Mouse (Mus musculus) embryonic facial prominence, embryonic 15.5 days (tissue): ENCODE data around the gene Far1. TPM values are rescaled to one million over a fixed set of nuclear protein-coding genes. Genes with fewer than 3 reads are reported as not detected.

Source experiments
- ATAC-seq: fragments of 200-750 bp; cut with Nextera tagmentation; 2 replicates; pipeline ENCODE4 v1.8.0; 2017; ENCODE audit warnings: low read depth, moderate TSS enrichment; ENCODE audit not compliant: insufficient number of reproducible peaks, low FRiP score, low TSS enrichment
- H3K27ac ChIP-seq: fragments of 300-500 bp; sonication (generic); replicated peaks from 2 replicates; pipeline ENCODE4 v1.5.1; 2015; ENCODE audit warnings: mild to moderate bottlenecking, inconsistent platforms
- H3K27me3 ChIP-seq: fragments of 300-500 bp; sonication (generic); 2 replicates; pipeline ENCODE4 v1.6.1; 2015; ENCODE audit warnings: inconsistent platforms
- H3K36me3 ChIP-seq: fragments of 300-500 bp; sonication (generic); 2 replicates; pipeline ENCODE4 v1.6.1; 2015; ENCODE audit warnings: mild to moderate bottlenecking, inconsistent platforms
- H3K4me1 ChIP-seq: fragments of 300-500 bp; sonication (generic); 2 replicates; pipeline ENCODE4 v1.6.1; 2015; ENCODE audit warnings: inconsistent platforms
- H3K4me2 ChIP-seq: fragments of 300-500 bp; sonication (generic); replicated peaks from 2 replicates; pipeline ENCODE4 v1.6.1; 2015; ENCODE audit warnings: mild to moderate bottlenecking, inconsistent platforms
- H3K4me3 ChIP-seq: fragments of 300-500 bp; sonication (generic); replicated peaks from 2 replicates; pipeline ENCODE4 v1.5.1; 2015; ENCODE audit warnings: mild to moderate bottlenecking, inconsistent platforms
- H3K9ac ChIP-seq: fragments of 300-500 bp; sonication (generic); 2 replicates; pipeline ENCODE4 v1.6.1; 2015; ENCODE audit warnings: inconsistent platforms
- H3K9me3 ChIP-seq: fragments of 300-500 bp; sonication (generic); replicated peaks from 2 replicates; pipeline ENCODE4 v1.6.1; 2016; ENCODE audit warnings: inconsistent platforms
- WGBS: fragments of 180-500 bp; shearing (Covaris S2); methylation state at CpG from one replicate; pipeline ENCODE4 v1.1.7; 2015; 5-methylcytosine and 5-hydroxymethylcytosine counted together
- polyA plus RNA-seq: library from polyadenylated mRNA; unstranded; fragments of >200 nt; fragmentation: Nextera tagmentation; extraction: Ambion mirVana; gene quantifications from 2 replicates; pipeline ENCODE4 v1.2.1, GENCODE M21; 2015

Far1 gene
- polyA plus RNA-seq, 1 experiment from 2014 or later, result 72.2 TPM

- ATAC-seq, result no peak
- 55% methylated on average over 2 of the region's 2 CpGs for WGBS
- peaks cover 3% of the 10 kb centered on the region; the same call in 1 of the 2 replicates for H3K4me1 ChIP-seq
Measured at GRCm38 (mm10) chr7:113572741-113573140, 59.1 kb downstream of the Far1 start.

GRCm38 (mm10) chr7:113582111-113582510, 68.5 kb downstream of the Far1 start:
- Histone ChIP-seq H3K9me3 (no peaks in the 10 kb centered on the region), H3K4me1 (no peaks in the 10 kb centered on the region), H3K9ac (no peak overlapping the region), H3K27me3 (no peaks in the 10 kb centered on the region), H3K4me2 (no peak overlapping the region), H3K27ac (no peak overlapping the region), H3K4me3 (no peak overlapping the region), H3K36me3 (no peaks in the 10 kb centered on the region)
- WGBS, result 79% methylated on average over 2 of the region's 2 CpGs
- no peak for ATAC-seq

More at GRCm38 (mm10) chr7:113572741-113573140, 59.1 kb downstream of the Far1 start:
- Histone ChIP-seq H3K36me3 (no peaks in the 10 kb centered on the region), H3K9ac (no peak overlapping the region), H3K4me3 (no peak overlapping the region), H3K27me3 (no peaks in the 10 kb centered on the region), H3K4me2 (no peak overlapping the region), H3K9me3 (no peaks in the 10 kb centered on the region), H3K27ac (no peak overlapping the region)

GRCm38 (mm10) chr7:113589211-113589610, 75.6 kb downstream of the Far1 start:
- 85% methylated on average over 2 of the region's 2 CpGs for WGBS
- Histone ChIP-seq H3K27me3 (no peaks in the 10 kb centered on the region), H3K27ac (no peak overlapping the region), H3K9me3 (no peaks in the 10 kb centered on the region), H3K4me2 (no peak overlapping the region), H3K4me1 (0 out of 2 replicates have a peak, but pooled peaks cover 1% of the 10 kb centered on the region), H3K36me3 (no peaks in the 10 kb centered on the region), H3K9ac (no peak overlapping the region), H3K4me3 (no peak overlapping the region)
- ATAC-seq, result no peak

GRCm38 (mm10) chr7:113590330-113590729, 76.7 kb downstream of the Far1 start:
- Histone ChIP-seq H3K4me1 (0 out of 2 replicates have a peak, but pooled peaks cover 3% of the 10 kb centered on the region), H3K9me3 (no peaks in the 10 kb centered on the region), H3K4me3 (no peak overlapping the region), H3K36me3 (no peaks in the 10 kb centered on the region), H3K27ac (0 out of 2 replicates have a peak overlapping the region, but pooled peaks have one; percentile 22), H3K27me3 (no peaks in the 10 kb centered on the region), H3K4me2 (no peak overlapping the region), H3K9ac (no peak overlapping the region)
- 29% methylated on average over 1 of the region's 1 CpGs for WGBS
- ATAC-seq, result no peak

GRCm38 (mm10) chr7:113591084-113591483, 77.5 kb downstream of the Far1 start:
- no peaks in the 10 kb centered on the region for H3K9me3 ChIP-seq
- peak overlapping the region; percentile 22; the same call in 1 of the 2 replicates for H3K27ac ChIP-seq
- ATAC-seq, result no peak
- H3K4me1 ChIP-seq, result 0 out of 2 replicates have a peak, but pooled peaks cover 3% of the 10 kb centered on the region
- no peaks in the 10 kb centered on the region for H3K36me3 ChIP-seq
- no peak overlapping the region for H3K4me3 ChIP-seq
- no peaks in the 10 kb centered on the region for H3K27me3 ChIP-seq
- H3K4me2 ChIP-seq, result no peak overlapping the region
- no peak overlapping the region for H3K9ac ChIP-seq
- WGBS, result 44% methylated on average over 1 of the region's 1 CpGs

GRCm38 (mm10) chr7:113591557-113592354, 78.1 kb downstream of the Far1 start:
- H3K9me3 ChIP-seq, result no peaks in the 10 kb centered on the region
- H3K27me3 ChIP-seq, result no peaks in the 10 kb centered on the region
- 67% methylated on average over 9 of the region's 9 CpGs for WGBS
- H3K4me3 ChIP-seq, result no peak overlapping the region
- H3K4me1 ChIP-seq, result 0 out of 2 replicates have a peak, but pooled peaks cover 3% of the 10 kb centered on the region
- no peak for ATAC-seq
- H3K4me2 ChIP-seq, result no peak overlapping the region
- H3K36me3 ChIP-seq, result no peaks in the 10 kb centered on the region
- no peak overlapping the region for H3K9ac ChIP-seq
- no peak overlapping the region for H3K27ac ChIP-seq

- Histone ChIP-seq H3K9ac (no peak overlapping the region), H3K4me2 (no peak overlapping the region), H3K9me3 (no peaks in the 10 kb centered on the region), H3K4me1 (0 out of 2 replicates have a peak, but pooled peaks cover 3% of the 10 kb centered on the region), H3K27me3 (no peaks in the 10 kb centered on the region), H3K36me3 (no peaks in the 10 kb centered on the region), H3K4me3 (no peak overlapping the region), H3K27ac (no peak overlapping the region)
- ATAC-seq, result no peak
- 89% methylated on average over 9 of the region's 9 CpGs for WGBS
Measured at GRCm38 (mm10) chr7:113592696-113593095, 79.1 kb downstream of the Far1 start.

- no peak overlapping the region for H3K4me3 ChIP-seq
- 0% methylated on average over 3 of the region's 3 CpGs for WGBS
- H3K27ac ChIP-seq, result no peak overlapping the region
- no peaks in the 10 kb centered on the region for H3K27me3 ChIP-seq
- H3K4me2 ChIP-seq, result no peak overlapping the region
- no peaks in the 10 kb centered on the region for H3K36me3 ChIP-seq
- ATAC-seq, result no peak
- no peak overlapping the region for H3K9ac ChIP-seq
- no peaks in the 10 kb centered on the region for H3K9me3 ChIP-seq
- H3K4me1 ChIP-seq, result 0 out of 2 replicates have a peak, but pooled peaks cover 3% of the 10 kb centered on the region
Measured at GRCm38 (mm10) chr7:113594363-113594762, 80.7 kb downstream of the Far1 start.

GRCm38 (mm10) chr7:113597231-113597630, 83.6 kb downstream of the Far1 start:
- H3K4me3 ChIP-seq, result no peak overlapping the region
- H3K27me3 ChIP-seq, result peaks cover 3% of the 10 kb centered on the region
- H3K9me3 ChIP-seq, result no peaks in the 10 kb centered on the region
- ATAC-seq, result no peak
- H3K36me3 ChIP-seq, result no peaks in the 10 kb centered on the region
- H3K4me1 ChIP-seq, result 0 out of 2 replicates have a peak, but pooled peaks cover 6% of the 10 kb centered on the region
- no peak overlapping the region for H3K27ac ChIP-seq
- no peak overlapping the region for H3K4me2 ChIP-seq
- no peak overlapping the region for H3K9ac ChIP-seq

- no peak overlapping the region for H3K9ac ChIP-seq
- H3K4me2 ChIP-seq, result no peak overlapping the region
- H3K4me3 ChIP-seq, result no peak overlapping the region
- no peak overlapping the region for H3K27ac ChIP-seq
- H3K27me3 ChIP-seq, result peaks cover 3% of the 10 kb centered on the region
- WGBS, result 80% methylated on average over 3 of the region's 3 CpGs
- no peaks in the 10 kb centered on the region for H3K9me3 ChIP-seq
- ATAC-seq, result no peak
- 0 out of 2 replicates have a peak, but pooled peaks cover 3% of the 10 kb centered on the region for H3K4me1 ChIP-seq
- no peaks in the 10 kb centered on the region for H3K36me3 ChIP-seq
Measured at GRCm38 (mm10) chr7:113601803-113602202, 88.2 kb downstream of the Far1 start.

- Histone ChIP-seq H3K27me3 (no peaks in the 10 kb centered on the region), H3K27ac (no peak overlapping the region), H3K4me1 (0 out of 2 replicates have a peak, but pooled peaks cover 3% of the 10 kb centered on the region), H3K4me3 (no peak overlapping the region), H3K9ac (no peak overlapping the region), H3K36me3 (no peaks in the 10 kb centered on the region), H3K9me3 (no peaks in the 10 kb centered on the region), H3K4me2 (no peak overlapping the region)
- ATAC-seq, result no peak
- 13% methylated on average over 9 of the region's 9 CpGs for WGBS
Measured at GRCm38 (mm10) chr7:113607928-113608327, 94.3 kb downstream of the Far1 start.
